Mouse (Mus musculus): ENCODE results near the gene Wfdc10.

GRCm38 (mm10) chr2:164679906-164680305 is 24.1 kb downstream of the Wfdc10 start:
- TF ChIP-seq HCFC1 (IDR thresholded peaks at IDR 0.05; ENCODE audit: low read depth, low read length) (no peak), CTCF (conservative IDR thresholded peaks at IDR 0.05 in 1 of 2, IDR thresholded peaks at IDR 0.05 in 1 of 2; ENCODE audit: low read depth in 2 of 2, low read length in 2 of 2) (no peak), EP300 (IDR thresholded peaks at IDR 0.05; ENCODE audit: low read length) (no peak), E2F4 (IDR thresholded peaks at IDR 0.05; ENCODE audit: insufficient replicate concordance, low read depth, low read length) (no peak), MAZ (IDR thresholded peaks at IDR 0.05; ENCODE audit: low read depth, low read length) (no peak), POLR2A (IDR thresholded peaks at IDR 0.05; ENCODE audit: low read depth, low read length) (no peak), TCF12 (IDR thresholded peaks at IDR 0.05; ENCODE audit: low read depth, low read length) (no peak), RAD21 (IDR thresholded peaks at IDR 0.05; ENCODE audit: low read depth, low read length) (no peak), ZKSCAN1 (IDR thresholded peaks at IDR 0.05; ENCODE audit: borderline replicate concordance, low read depth, low read length) (no peak), ZNF384 (IDR thresholded peaks at IDR 0.05; ENCODE audit: low read depth, low read length) (no peak), ELF1 (IDR thresholded peaks at IDR 0.05; ENCODE audit: low read depth, low read length) (no peak)

Measured in CH12.LX (cell line).